Mouse (Mus musculus) lung, adult 2 months (tissue): Measurements from ENCODE around the gene Esm1. TPM values are rescaled to one million over a fixed set of nuclear protein-coding genes. Genes with fewer than 3 reads are reported as not detected.
A peak's percentile ranks its signal among the peaks of the same experiment; 100 is the strongest.

ENCODE experiments used
- DNase-seq: peaks from one replicate; pipeline ENCODE4 v3.0.0; 2022
- H3K4me1 ChIP-seq: fragments of 200-500 bp; 2 replicates; pipeline ENCODE4 v1.6.1; 2011; ENCODE audit warnings: low read length; ENCODE audit not compliant: control insufficient read depth, insufficient read depth
- H3K4me3 ChIP-seq: fragments of 200-500 bp; replicated peaks from 2 replicates; pipeline ENCODE3; 2011; ENCODE audit warnings: low read depth, mild to moderate bottlenecking, control low read depth, low read length; ENCODE audit errors: extremely low read depth
- CTCF ChIP-seq: fragments of 200-500 bp; IDR thresholded peaks from 2 replicates; pipeline ENCODE4 v1.5.1; 2011; ENCODE audit warnings: mild to moderate bottlenecking, low read length, control low read depth; ENCODE audit not compliant: insufficient read depth
- POLR2A ChIP-seq: fragments of 200-500 bp; IDR thresholded peaks from 2 replicates; pipeline ENCODE4 v1.6.1; 2011; ENCODE audit warnings: low read depth, mild to moderate bottlenecking, control low read depth, low read length, borderline replicate concordance; ENCODE audit errors: extremely low read depth
- WGBS: fragments of 180-500 bp; shearing (Covaris S2); methylation state at CpG from one replicate; pipeline ENCODE4 v1.1.7; 2018; 5-methylcytosine and 5-hydroxymethylcytosine counted together
- polyA plus RNA-seq: library from polyadenylated mRNA; depleted of rRNA; stranded (reverse); fragments of >200 nt; gene quantifications from 2 replicates; pipeline ENCODE4 v1.2.3, GENCODE M21; 2012; rRNA removed

Gene Esm1
- polyA plus RNA-seq: 5.7 and 12.2 TPM in 2 replicates

GRCm38 (mm10) chr13:113209624-113210023 is at the start of gene Esm1:
Gene Esm1 (plus strand): TSS chr13:113209659.
- TF ChIP-seq POLR2A: no peak
- TF ChIP-seq CTCF: no peak
- 17% methylated on average over 15 of the region's 15 CpGs for WGBS
- no peak for DNase-seq
- Histone ChIP-seq H3K4me3 (peak within 1 kb of the TSS; percentile 1), H3K4me1 (peaks cover 8% of the 10 kb centered on the region)

GRCm38 (mm10) chr13:113164252-113165005 is 45.0 kb upstream of the Esm1 start:
- TF ChIP-seq POLR2A (no peak), CTCF (no peak)
- 89% methylated on average over 5 of the region's 5 CpGs for WGBS

GRCm38 (mm10) chr13:113168018-113168534 is 41.4 kb upstream of the Esm1 start:
- Histone ChIP-seq H3K4me3 (no peak overlapping the region), H3K4me1 (no peaks in the 10 kb centered on the region)
- WGBS: 61% methylated on average over 9 of the region's 9 CpGs
- TF ChIP-seq CTCF: no peak
- DNase-seq: no peak

More at GRCm38 (mm10) chr13:113164252-113165005, 45.0 kb upstream of the Esm1 start:
- no peak for DNase-seq
- H3K4me1 ChIP-seq: no peaks in the 10 kb centered on the region
- H3K4me3 ChIP-seq: no peak overlapping the region

GRCm38 (mm10) chr13:113170256-113170655 is 39.2 kb upstream of the Esm1 start:
- DNase-seq: no peak
- no peak for TF ChIP-seq CTCF
- TF ChIP-seq POLR2A: no peak
- no peaks in the 10 kb centered on the region for H3K4me1 ChIP-seq
- no peak overlapping the region for H3K4me3 ChIP-seq

- no peak for DNase-seq
- Histone ChIP-seq H3K4me3 (no peak overlapping the region), H3K4me1 (no peaks in the 10 kb centered on the region)
- WGBS: 69% methylated on average over 6 of the region's 6 CpGs
- TF ChIP-seq CTCF: no peak
- TF ChIP-seq POLR2A: no peak
Measured at GRCm38 (mm10) chr13:113174162-113174561, 35.3 kb upstream of the Esm1 start.

- no peak for DNase-seq
- TF ChIP-seq CTCF (no peak), POLR2A (no peak)
- H3K4me1 ChIP-seq: no peaks in the 10 kb centered on the region
- 79% methylated on average over 8 of the region's 8 CpGs for WGBS
- no peak overlapping the region for H3K4me3 ChIP-seq
Measured at GRCm38 (mm10) chr13:113183310-113183709, 26.1 kb upstream of the Esm1 start.

GRCm38 (mm10) chr13:113183720-113184119 is 25.7 kb upstream of the Esm1 start:
- WGBS: 81% methylated on average over 4 of the region's 4 CpGs
- H3K4me1 ChIP-seq: no peaks in the 10 kb centered on the region
- DNase-seq: no peak
- H3K4me3 ChIP-seq: no peak overlapping the region
- TF ChIP-seq POLR2A (no peak), CTCF (no peak)

GRCm38 (mm10) chr13:113196808-113197674 is 12.4 kb upstream of the Esm1 start:
- TF ChIP-seq POLR2A (no peak), CTCF (no peak)
- DNase-seq: no peak
- WGBS: 75% methylated on average over 13 of the region's 13 CpGs
- Histone ChIP-seq H3K4me3 (no peak overlapping the region), H3K4me1 (peaks cover 4% of the 10 kb centered on the region)

- no peak for DNase-seq
- 64% methylated on average over 9 of the region's 9 CpGs for WGBS
- Histone ChIP-seq H3K4me1 (peaks cover 4% of the 10 kb centered on the region), H3K4me3 (peak overlapping the region; percentile 13)
- TF ChIP-seq POLR2A (no peak), CTCF (no peak)
Measured at GRCm38 (mm10) chr13:113197872-113198502, 11.5 kb upstream of the Esm1 start.
